Mouse (Mus musculus): ENCODE results near the gene Apobec2.

GRCm38 (mm10) chr17:48408526-48409291 lies 24.0 kb downstream of the Apobec2 start:
- TF ChIP-seq CTCF (IDR thresholded peaks at IDR 0.05) (no peak), EP300 (IDR thresholded peaks at IDR 0.05) (no peak)
